Mouse (Mus musculus): ENCODE results near the gene Adat1.
"Not testable (repeated sequence)": the region's sequence is repeated elsewhere in the genome, so short reads cannot be mapped to it uniquely, and the experiment has no call there.

The Adat1 gene

DNA sequence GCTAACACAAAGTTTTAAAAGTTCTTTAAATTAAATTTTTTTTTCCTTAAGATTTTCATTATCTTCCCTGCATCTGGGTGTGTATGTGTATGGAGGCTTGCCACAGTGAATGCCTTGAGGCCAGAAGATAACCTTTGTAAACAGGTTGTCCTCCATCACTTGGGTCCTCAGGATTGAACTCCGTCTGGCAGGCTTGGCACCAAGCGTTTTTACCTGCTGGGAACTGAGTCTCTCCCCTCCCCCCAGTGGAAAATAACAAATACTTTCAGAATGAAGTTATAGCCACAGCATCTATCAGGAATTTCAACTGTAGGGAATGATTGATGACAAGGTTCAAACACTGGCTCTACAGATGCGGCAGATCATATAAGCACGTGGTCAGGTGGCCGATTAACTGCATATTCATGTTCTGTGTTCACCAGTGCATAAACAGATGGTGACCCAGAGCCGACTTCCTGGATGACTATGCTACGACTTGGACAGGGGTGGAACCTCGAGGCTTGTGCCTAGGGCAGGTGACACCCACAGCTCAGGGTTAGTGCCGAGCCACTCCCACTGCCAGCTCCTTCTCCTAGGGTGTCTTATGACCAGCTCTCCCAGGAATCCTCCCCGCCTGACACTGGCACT, 52.5 kb downstream of the Adat1 start:
- in situ Hi-C loops (cut with MboI, MseI): loop anchor here (5.0 kb wide), 1 partner anchor 53 kb away; the partner anchor contains the start of gene Adat1

DNA sequence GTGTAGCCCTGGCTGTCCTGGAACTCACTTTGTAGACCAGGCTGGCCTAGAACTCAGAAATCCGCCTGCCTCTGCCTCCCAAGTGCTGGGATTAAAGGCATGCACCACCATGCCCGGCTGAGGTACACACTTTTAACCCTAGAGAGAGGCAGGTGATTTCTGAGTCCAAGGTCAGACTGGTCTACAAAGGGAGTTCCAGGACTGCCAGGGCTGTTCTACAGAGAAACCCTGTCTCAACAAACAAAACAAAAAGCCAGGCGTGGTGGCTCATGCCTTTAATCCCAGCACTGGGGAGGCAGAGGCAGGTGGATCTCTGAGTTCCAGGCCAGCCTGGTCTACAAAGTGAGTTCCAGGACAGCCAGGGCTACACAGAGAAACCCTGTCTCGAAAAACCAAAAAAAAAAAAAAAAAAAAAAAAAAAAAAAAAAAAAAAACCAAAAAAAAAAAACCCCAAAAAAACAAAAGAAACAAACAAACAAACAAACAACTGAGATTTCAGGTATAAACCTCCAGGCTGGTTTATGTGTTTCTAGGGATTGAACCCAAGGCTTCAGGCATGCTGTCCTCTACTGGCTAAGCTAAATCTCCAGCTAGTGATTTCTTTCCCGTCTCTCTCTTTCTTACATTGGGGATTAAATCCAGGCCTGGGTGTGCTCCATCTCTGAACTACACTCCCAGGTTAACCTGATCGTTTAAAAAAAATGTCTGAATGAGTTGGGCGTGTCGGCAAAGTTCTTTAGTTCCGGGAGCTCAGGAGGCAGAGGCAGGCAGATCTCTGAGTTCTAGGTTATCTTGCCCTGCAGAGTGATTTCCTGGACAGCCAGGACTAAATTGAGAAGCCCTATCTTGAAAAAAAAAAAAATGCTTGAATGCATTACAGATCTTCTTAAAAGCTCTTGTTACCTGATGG, 53.8 kb downstream of the Adat1 start:
- in situ Hi-C loops (cut with MboI, MseI): not testable (repeated sequence)

DNA sequence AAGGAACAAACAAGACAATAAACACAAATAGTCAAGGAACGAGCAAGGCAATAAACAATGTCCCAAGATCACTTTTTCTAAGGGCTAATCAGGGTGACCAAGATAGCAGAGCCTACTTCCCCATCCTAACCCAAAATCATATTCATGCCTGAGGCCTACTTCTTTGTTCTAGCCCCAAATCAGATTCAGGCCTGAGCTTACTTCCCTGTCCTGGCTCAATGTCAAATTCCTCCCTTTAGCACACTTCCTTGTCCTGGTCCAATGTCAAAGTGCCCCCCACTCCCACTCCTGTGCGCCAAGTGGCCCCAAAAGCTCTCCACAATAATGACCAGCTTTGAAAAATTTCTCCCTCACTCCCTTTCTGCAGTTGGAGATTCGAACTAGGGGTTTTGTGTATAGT, 54.9 kb downstream of the Adat1 start:
- in situ Hi-C loops (cut with MboI, MseI): no loop called here

DNA sequence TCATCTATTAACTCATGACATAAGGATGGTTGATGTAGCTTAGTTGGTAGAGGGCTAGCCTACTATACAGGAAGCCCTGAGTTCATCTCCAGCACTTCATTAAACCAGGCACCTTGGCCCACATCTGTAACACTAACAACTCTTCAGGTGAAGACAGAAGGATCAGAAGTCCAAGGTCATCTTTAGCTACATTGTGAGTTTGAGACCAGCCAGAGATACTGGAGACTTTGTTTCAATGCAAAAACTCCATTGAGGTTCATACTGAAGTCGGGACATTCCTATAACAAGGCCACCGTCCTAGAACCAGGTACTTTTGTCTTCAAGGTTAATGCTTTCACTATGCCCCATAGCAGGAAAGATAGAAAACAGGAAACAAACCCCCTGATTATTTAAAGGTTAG, 57.9 kb downstream of the Adat1 start:
- in situ Hi-C loops (cut with MboI, MseI): loop anchor here (5.0 kb wide), 1 partner anchor 1698 kb away; no protein-coding TSS in a partner anchor

DNA sequence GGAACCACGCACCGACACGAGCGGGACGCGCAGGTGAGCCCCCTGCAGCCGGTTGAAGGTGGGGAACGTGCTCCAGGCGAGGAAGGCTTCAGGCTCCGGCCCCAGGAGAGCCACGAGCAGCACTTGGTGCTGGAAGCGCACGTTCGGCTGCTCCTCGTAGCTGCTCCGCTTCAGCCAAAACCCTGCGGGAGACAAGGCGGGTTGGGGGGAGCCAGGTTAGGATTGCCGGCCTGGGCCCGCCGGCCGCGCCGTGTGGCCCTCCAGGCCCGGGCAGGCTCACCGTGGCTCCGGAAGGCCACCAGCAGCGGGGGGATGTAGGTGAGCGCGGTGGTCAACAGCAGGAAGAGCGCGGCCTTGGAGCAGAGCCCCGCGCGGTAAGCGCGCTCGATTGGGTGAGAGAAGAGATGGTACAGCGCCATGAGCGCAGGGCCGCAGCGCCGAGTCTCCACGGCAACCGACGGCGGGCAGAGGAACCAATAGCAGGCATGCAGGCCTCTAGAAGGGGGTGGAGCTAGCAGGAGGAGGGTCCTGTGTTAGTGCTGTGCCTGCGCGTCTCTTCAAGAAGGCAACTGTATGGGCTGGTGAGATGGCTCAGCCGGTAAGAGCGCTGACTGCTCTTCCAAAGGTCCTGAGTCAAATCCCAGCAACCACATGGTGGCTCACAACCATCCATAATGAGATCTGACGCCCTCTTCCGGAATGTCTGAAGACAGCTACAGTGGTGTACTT, 58.6 kb downstream of the Adat1 start, which contains the start of gene Tmem231:
TSS of gene Tmem231 (minus strand) at position 534 of the 729 bp plus-strand sequence.
- in situ Hi-C loops (cut with MboI, MseI): loop anchor here (5.0 kb wide), 1 partner anchor 1699 kb away; no protein-coding TSS in a partner anchor

DNA sequence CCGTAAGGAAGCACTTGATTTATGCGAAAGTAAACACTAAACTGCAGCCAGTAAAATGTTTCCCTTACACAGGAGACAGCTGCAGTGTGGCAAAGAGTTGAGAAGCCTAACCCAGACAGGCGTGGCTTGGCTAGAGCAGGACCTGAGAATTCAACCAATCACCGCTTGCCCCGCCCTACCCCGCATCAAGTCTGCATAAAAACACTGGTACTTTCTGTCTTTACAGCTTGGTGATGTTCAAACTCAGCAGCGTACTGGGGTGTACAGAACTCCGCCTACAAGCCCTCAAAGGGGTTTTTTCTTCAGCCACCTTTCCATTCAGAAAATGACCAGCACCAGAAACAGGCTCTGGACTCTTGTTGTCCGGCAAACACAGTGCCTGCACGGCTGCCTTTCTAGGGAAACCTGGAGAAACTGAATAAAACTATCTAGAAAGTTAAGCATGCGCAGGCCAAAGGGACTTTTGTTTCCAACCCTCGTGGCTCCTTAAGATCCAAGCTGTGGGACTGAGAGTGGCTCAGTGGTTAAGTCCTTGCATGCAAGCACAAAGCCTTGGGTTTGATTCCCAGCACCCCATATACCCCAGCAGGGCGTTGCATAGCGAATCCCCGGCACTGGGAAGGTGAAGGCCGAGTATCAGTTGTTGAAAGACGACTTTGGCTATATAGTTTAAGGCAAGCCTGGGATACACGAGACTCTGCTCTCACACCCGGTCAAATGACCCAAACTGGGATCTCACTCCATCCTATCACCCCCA, 59.3 kb downstream of the Adat1 start:
- in situ Hi-C loops (cut with MboI, MseI): loop anchor here (5.0 kb wide), 1 partner anchor 1700 kb away; no protein-coding TSS in a partner anchor

DNA sequence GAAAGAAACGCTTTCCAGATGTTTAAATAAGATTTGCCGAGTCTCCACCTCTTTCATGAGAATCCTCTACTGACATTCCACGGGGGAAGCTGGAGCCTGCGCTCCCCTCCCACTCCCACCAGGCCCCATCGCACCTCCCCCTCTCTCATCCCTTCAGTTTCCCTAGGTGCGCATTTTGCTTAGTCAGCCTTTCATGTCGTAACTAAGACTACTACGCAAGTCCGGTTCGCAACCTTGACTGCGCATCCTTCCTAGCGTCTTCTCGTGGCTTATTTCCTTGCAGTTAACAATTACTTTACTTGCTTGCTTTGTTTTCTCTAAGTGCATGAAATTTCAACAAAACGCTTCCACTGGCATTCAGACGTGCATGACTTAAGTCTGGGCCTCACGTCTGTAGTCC, 60.4 kb downstream of the Adat1 start:
- in situ Hi-C loops (cut with MboI, MseI): loop anchor here (5.0 kb wide), 1 partner anchor 1701 kb away; no protein-coding TSS in a partner anchor

DNA sequence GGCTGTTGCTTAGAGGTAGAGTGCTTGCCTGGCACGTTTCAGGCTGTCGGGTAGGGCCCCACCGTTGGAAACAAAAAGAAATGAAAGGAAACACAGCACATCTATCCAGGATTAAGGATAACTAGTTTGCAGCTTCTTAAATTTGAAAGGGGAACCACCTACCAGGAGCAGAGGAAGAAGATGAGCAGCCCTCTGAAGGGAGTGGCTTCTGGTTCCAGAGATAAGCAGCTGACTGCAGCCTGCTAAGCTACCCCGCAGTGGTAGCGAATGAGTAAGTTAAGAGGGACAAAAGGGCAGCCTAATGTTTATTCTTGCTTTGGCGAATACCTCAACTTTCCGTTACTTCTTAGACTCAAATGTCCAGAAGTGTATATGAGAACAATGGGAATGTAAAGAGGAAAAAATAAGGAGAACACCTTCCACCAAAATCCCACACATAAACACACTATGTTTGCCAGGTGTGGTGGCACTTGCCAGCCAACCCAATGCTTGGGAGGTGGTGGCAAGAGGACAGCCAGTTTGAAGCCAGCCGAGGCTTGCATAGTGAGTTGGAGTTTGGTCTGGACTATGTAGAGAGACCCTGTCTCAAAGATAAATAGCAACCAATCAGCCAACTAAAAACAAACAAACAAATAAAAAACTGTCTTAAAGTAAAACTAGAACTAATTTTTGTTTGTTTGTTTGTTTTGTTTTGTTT, 62.3 kb downstream of the Adat1 start:
- in situ Hi-C loops (cut with MboI, MseI): loop anchor here (5.0 kb wide), 1 partner anchor 1703 kb away; no protein-coding TSS in a partner anchor

DNA sequence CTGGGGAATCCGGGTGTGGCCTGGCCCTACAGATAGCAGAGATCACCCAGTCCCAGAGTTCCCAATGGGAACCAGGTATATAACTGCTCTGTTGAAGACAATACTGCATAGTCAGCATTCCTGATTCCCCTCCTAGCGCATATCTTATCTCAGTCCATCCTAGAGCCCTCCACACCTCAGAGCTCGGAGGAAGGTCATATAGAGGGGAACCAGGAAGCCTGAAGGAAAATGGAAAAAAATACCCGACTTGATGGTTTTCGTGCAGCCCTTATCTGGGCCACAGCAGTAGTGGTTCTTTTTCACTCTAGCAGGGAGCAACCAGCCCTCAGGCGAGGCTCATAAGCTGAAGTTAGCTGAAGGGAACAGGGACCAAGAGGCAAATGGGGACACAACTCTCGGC, 67.1 kb downstream of the Adat1 start:
- in situ Hi-C loops (cut with MboI, MseI): no loop called here

DNA sequence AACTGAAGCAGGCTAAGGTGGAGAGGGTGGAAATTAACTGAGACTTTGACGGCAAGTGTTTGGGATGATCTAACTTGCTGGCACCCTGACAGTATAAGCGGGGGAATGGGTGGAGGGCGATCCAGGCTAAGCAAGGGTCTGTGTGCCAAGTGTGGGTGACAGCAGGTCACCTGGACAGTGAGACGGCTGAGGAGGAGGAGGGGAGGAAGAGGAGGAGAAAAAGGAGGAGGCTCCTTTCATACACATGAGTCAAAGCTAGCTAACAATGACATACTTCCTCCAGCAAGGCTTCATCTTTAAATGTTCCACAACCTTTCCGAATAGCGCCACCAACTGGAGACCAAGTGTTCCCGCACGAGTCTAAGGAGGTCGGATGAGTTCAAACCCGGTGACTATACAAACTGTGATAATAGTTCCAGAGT, 68.7 kb downstream of the Adat1 start:
- in situ Hi-C loops (cut with MboI, MseI): no loop called here

DNA sequence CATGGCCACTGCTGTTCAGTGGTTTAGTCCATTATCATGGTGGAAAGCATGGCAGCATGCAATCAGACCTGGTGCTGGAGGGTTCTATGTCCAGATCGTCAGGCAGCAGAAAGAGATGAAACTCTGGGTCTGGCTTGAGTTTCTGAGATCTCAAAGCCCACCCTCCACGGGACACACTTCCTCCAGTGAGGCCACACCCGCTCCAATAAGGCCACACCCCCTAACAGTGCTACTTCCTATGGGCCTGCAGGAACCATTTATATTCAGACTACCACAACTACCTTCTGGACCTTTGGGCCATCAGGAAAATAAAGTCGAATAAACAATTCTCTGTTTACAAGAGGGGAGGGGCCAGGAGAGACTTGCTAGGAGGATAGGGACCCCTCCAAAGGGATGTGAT, 71.1 kb downstream of the Adat1 start:
- in situ Hi-C loops (cut with MboI, MseI): no loop called here

DNA sequence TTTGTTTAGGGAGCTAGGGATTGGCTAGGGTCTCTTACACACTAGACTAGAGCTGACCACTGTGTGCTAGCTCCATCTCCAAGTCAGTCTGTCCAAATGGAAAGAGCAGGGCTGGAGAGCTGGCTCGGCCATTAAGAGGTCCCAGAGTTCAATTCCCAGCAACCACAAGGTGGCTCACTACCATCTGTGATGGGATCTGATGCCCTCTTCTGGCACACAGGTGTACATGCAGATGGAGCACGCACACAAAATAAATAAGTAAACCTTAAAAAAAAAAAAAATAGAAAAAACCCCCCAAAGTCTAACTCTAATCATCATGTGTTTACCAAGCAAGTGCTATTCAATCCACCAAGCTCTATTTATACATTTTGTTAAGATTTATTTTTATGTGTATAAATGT, 72.4 kb downstream of the Adat1 start:
- in situ Hi-C loops (cut with MboI, MseI): no loop called here

Data from T-helper 1 cell (primary cell).